Mouse (Mus musculus) forebrain, embryonic 13.5 days (tissue): Measurements from ENCODE around the gene Sox8. TPM values are rescaled to one million over a fixed set of nuclear protein-coding genes. Genes with fewer than 3 reads are reported as not detected.

ENCODE experiments used
- ATAC-seq: fragments of 200-750 bp; cut with Nextera tagmentation; 2 replicates; pipeline ENCODE4 v1.8.0; 2017
- H3K27ac ChIP-seq: fragments of 300-500 bp; sonication (generic); 2 replicates; pipeline ENCODE4 v1.5.1; 2015; ENCODE audit warnings: inconsistent platforms, mild to moderate bottlenecking, moderate library complexity
- H3K27me3 ChIP-seq: fragments of 300-500 bp; sonication (generic); 2 replicates; pipeline ENCODE4 v1.6.1; 2015; ENCODE audit warnings: mild to moderate bottlenecking, inconsistent platforms
- H3K36me3 ChIP-seq: fragments of 300-500 bp; sonication (generic); 2 replicates; pipeline ENCODE4 v1.6.1; 2015; ENCODE audit warnings: mild to moderate bottlenecking, inconsistent platforms; ENCODE audit not compliant: poor library complexity, severe bottlenecking
- H3K4me1 ChIP-seq: fragments of 300-500 bp; sonication (generic); 2 replicates; pipeline ENCODE4 v1.6.1; 2015; ENCODE audit warnings: inconsistent platforms
- H3K4me2 ChIP-seq: fragments of 300-500 bp; sonication (generic); 2 replicates; pipeline ENCODE4 v1.6.1; 2015; ENCODE audit warnings: inconsistent platforms, mild to moderate bottlenecking, moderate library complexity
- H3K4me3 ChIP-seq: fragments of 300-500 bp; sonication (generic); 2 replicates; pipeline ENCODE4 v1.5.1; 2015; ENCODE audit warnings: mild to moderate bottlenecking, inconsistent platforms
- H3K9ac ChIP-seq: fragments of 300-500 bp; sonication (generic); 2 replicates; pipeline ENCODE4 v1.6.1; 2015; ENCODE audit warnings: mild to moderate bottlenecking, inconsistent platforms
- H3K9me3 ChIP-seq: fragments of 300-500 bp; sonication (generic); replicated peaks from 2 replicates; pipeline ENCODE4 v1.6.1; 2016; ENCODE audit warnings: inconsistent platforms
- WGBS: fragments of 180-500 bp; shearing (Covaris S2); methylation state at CpG from one replicate; pipeline ENCODE4 v1.1.7; 2015; 5-methylcytosine and 5-hydroxymethylcytosine counted together
- polyA plus RNA-seq: library from polyadenylated mRNA; unstranded; fragments of >200 nt; fragmentation: Nextera tagmentation; extraction: Ambion mirVana; gene quantifications from 2 replicates; pipeline ENCODE4 v1.2.1, GENCODE M21; 2015

Sox8 gene
- polyA plus RNA-seq, 1 experiment from 2014 or later = 17.5 TPM

DNA sequence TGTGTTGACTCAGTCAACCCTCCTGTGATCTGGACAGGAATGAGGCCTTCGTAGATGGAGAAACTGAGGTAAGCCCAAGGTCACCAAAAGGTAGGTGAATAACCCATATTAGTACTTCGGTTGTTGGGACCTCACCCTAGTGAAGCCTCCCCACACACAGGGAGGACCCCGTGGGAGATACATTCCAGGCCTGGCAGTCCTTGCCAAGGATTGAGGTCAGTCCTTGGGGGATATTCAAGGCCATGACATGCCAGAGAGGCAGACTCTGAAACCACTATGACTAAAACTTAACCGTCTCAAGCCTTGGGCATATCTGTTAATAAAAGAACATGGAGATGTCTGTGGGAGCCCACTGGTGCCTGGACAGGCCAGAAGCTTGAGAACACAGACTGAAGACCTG is 28.7 kb downstream of the Sox8 start:
- H3K27ac ChIP-seq = no peak overlapping the region
- H3K27me3 ChIP-seq = no peaks in the 10 kb centered on the region
- no peak for ATAC-seq
- H3K4me1 ChIP-seq = peaks cover 17% of the 10 kb centered on the region
- H3K4me2 ChIP-seq = no peak overlapping the region
- H3K9me3 ChIP-seq = no peaks in the 10 kb centered on the region
- no peaks in the 10 kb centered on the region for H3K36me3 ChIP-seq
- H3K9ac ChIP-seq = no peak overlapping the region
- 95% methylated on average over 4 of the region's 4 CpGs for WGBS
- no peak overlapping the region for H3K4me3 ChIP-seq

- no peak for ATAC-seq
- 85% methylated on average over 5 of the region's 5 CpGs for WGBS
- Histone ChIP-seq H3K4me3 (no peak overlapping the region), H3K4me2 (no peak overlapping the region), H3K4me1 (peaks cover 17% of the 10 kb centered on the region), H3K27me3 (no peaks in the 10 kb centered on the region), H3K9ac (no peak overlapping the region), H3K36me3 (no peaks in the 10 kb centered on the region), H3K27ac (no peak overlapping the region), H3K9me3 (no peaks in the 10 kb centered on the region)
Observed at GRCm38 (mm10) chr17:25540731-25541130, 29.8 kb downstream of the Sox8 start.

DNA sequence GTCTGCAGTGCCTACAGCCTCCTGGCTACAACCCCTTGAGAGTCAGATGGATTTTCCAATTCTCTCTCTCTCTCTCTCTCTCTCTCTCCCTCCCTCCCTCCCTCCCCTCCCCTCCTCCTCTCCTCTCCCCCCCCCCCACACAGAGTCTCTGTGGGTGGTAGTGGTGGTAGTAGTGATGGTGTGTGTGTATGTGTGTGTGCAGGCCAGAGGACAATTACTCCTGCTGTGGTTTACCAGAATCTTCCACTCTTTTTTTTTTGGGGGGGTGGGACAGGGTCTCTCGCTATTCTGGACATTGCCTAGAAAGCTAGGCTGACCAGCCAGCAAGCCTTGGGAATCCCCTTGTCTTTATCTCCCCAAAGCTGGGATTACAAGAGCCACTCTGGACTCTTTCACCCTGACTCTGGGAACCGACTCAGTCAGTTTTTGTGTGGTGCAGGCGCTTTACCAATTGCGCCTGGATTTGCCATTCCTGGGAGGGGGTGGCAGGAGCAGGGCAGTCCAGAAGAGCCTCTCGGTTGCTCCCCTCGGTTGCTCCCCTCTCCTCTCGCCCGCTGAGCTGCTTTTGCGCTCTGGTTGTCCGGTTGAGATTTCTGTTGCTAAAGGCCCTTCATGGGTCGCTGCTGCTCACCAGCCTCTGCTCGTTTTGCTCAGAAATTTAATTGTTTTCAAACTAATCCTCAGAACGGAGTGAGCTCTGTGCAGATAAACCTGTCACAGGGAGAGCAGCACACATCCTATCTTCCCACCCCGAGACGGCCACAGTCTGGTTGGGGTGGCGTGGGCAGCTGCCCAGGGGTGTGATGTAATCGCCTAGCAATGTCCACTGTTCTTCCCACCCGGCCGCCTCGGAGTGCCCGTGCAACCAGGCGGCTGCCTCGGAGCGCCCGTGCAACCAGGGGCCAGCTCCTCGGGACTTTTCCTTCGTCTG is 31.3 kb downstream of the Sox8 start:
- peak; percentile 74; the same call in 1 of the 2 replicates for ATAC-seq
- Histone ChIP-seq H3K4me3 (no peak overlapping the region), H3K27me3 (no peaks in the 10 kb centered on the region), H3K36me3 (no peaks in the 10 kb centered on the region), H3K4me2 (peak overlapping the region; percentile 47), H3K27ac (peak overlapping the region; percentile 81), H3K9me3 (no peaks in the 10 kb centered on the region), H3K9ac (peak overlapping the region; percentile 48), H3K4me1 (peaks cover 17% of the 10 kb centered on the region)
- WGBS = 4% methylated on average over 27 of the region's 27 CpGs

GRCm38 (mm10) chr17:25530357-25531022 is 40.0 kb downstream of the Sox8 start:
- Histone ChIP-seq H3K27me3 (no peaks in the 10 kb centered on the region), H3K27ac (no peak overlapping the region; the same call in 1 of the 2 replicates), H3K4me3 (no peak overlapping the region), H3K9ac (no peak overlapping the region), H3K4me1 (no peaks in the 10 kb centered on the region), H3K4me2 (no peak overlapping the region), H3K9me3 (no peaks in the 10 kb centered on the region), H3K36me3 (no peaks in the 10 kb centered on the region)
- 68% methylated on average over 8 of the region's 8 CpGs for WGBS
- ATAC-seq = no peak

DNA sequence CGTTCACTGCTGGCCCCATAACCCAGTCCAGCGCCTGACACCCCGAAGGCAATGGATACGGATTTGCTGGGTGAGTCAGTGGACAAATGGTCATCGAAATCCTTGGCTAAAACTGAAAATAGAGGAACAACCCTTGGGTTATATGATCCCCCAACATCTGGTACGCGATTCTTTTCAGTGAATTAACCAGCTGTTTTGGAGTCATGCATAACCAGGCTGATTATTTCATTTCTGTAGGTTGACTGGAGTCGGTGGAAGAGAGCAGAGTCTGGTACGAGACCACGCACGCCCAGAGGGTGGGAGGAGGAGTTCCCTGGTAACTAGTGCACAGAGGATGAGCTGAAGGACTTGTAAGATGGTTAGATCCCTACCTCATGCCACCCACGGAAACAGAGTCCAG is 48.4 kb downstream of the Sox8 start:
- 89% methylated on average over 12 of the region's 12 CpGs for WGBS
- peaks cover 19% of the 10 kb centered on the region for H3K4me1 ChIP-seq
- no peak overlapping the region for H3K9ac ChIP-seq
- H3K36me3 ChIP-seq = no peaks in the 10 kb centered on the region
- H3K27ac ChIP-seq = no peak overlapping the region
- H3K27me3 ChIP-seq = no peaks in the 10 kb centered on the region
- H3K4me3 ChIP-seq = no peak overlapping the region
- ATAC-seq = no peak
- H3K9me3 ChIP-seq = no peaks in the 10 kb centered on the region
- no peak overlapping the region for H3K4me2 ChIP-seq

GRCm38 (mm10) chr17:25520492-25520891 is 50.0 kb downstream of the Sox8 start:
- Histone ChIP-seq H3K4me3 (no peak overlapping the region), H3K4me2 (no peak overlapping the region), H3K4me1 (peaks cover 19% of the 10 kb centered on the region), H3K9me3 (no peaks in the 10 kb centered on the region), H3K27ac (no peak overlapping the region), H3K9ac (no peak overlapping the region), H3K36me3 (no peaks in the 10 kb centered on the region), H3K27me3 (no peaks in the 10 kb centered on the region)
- peak; percentile 44; the same call in 1 of the 2 replicates for ATAC-seq
- WGBS = 45% methylated on average over 9 of the region's 9 CpGs

GRCm38 (mm10) chr17:25519511-25519910 is 51.0 kb downstream of the Sox8 start:
- H3K4me2 ChIP-seq = no peak overlapping the region

GRCm38 (mm10) chr17:25518144-25518543 is 52.3 kb downstream of the Sox8 start:
- Histone ChIP-seq H3K36me3 (no peaks in the 10 kb centered on the region), H3K4me3 (no peak overlapping the region), H3K4me1 (peaks cover 19% of the 10 kb centered on the region), H3K9me3 (no peaks in the 10 kb centered on the region), H3K27ac (peak overlapping the region; percentile 38; the same call in 1 of the 2 replicates), H3K9ac (no peak overlapping the region), H3K27me3 (no peaks in the 10 kb centered on the region), H3K4me2 (no peak overlapping the region)
- WGBS = 74% methylated on average over 17 of the region's 17 CpGs
- peak; percentile 86 for ATAC-seq

More at GRCm38 (mm10) chr17:25519511-25519910, 51.0 kb downstream of the Sox8 start:
- H3K9ac ChIP-seq = no peak overlapping the region
- no peaks in the 10 kb centered on the region for H3K9me3 ChIP-seq
- peak overlapping the region; percentile 31; the same call in 1 of the 2 replicates for H3K27ac ChIP-seq
- ATAC-seq = no peak
- H3K4me3 ChIP-seq = no peak overlapping the region
- 54% methylated on average over 5 of the region's 5 CpGs for WGBS
- H3K4me1 ChIP-seq = peaks cover 19% of the 10 kb centered on the region
- no peaks in the 10 kb centered on the region for H3K27me3 ChIP-seq
- no peaks in the 10 kb centered on the region for H3K36me3 ChIP-seq

- Histone ChIP-seq H3K4me3 (no peak overlapping the region), H3K27ac (no peak overlapping the region), H3K9ac (no peak overlapping the region), H3K9me3 (no peaks in the 10 kb centered on the region), H3K4me2 (no peak overlapping the region), H3K4me1 (peaks cover 19% of the 10 kb centered on the region), H3K27me3 (0 out of 2 replicates have a peak, but pooled peaks cover 2% of the 10 kb centered on the region), H3K36me3 (no peaks in the 10 kb centered on the region)
- 40% methylated on average over 5 of the region's 5 CpGs for WGBS
- no peak for ATAC-seq
Observed at GRCm38 (mm10) chr17:25516315-25516714, 54.2 kb downstream of the Sox8 start.

Other genes starting within 250 kb of the Sox8 start
- gene Tpsab1, start 225.1 kb downstream of the Sox8 start, polyA plus RNA-seq = not detected in 2 replicates
- not detected in 2 replicates for gene Tpsb2, start 204.4 kb downstream of the Sox8 start, polyA plus RNA-seq
- 0.66 and 1.0 TPM in 2 replicates for gene Tpsg1, start 201.4 kb downstream of the Sox8 start, polyA plus RNA-seq
- gene Cacna1h, start 136.9 kb downstream of the Sox8 start, polyA plus RNA-seq = 7.9 and 9.1 TPM in 2 replicates
- 0.57 and 0.82 TPM in 2 replicates for gene Tekt4, start 116.1 kb downstream of the Sox8 start, polyA plus RNA-seq
- 0.10 and 0.11 TPM in 2 replicates for gene Sstr5, start 73.4 kb downstream of the Sox8 start, polyA plus RNA-seq
- 19.7 and 20.9 TPM in 2 replicates for gene Lmf1, start 8.4 kb upstream of the Sox8 start, polyA plus RNA-seq
- gene Gng13, start 146.5 kb upstream of the Sox8 start, polyA plus RNA-seq = 0.61 TPM in 1 of 2 replicates, not detected in the other
- 24.6 and 30.1 TPM in 2 replicates for gene Chtf18, start 156.7 kb upstream of the Sox8 start, polyA plus RNA-seq
- gene Rpusd1, start 157.0 kb upstream of the Sox8 start, polyA plus RNA-seq = 22.3 and 24.7 TPM in 2 replicates
- not detected in 2 replicates for gene Mslnl, start 165.4 kb upstream of the Sox8 start, polyA plus RNA-seq
- gene Msln, start 183.7 kb upstream of the Sox8 start, polyA plus RNA-seq = 0.18 TPM in 1 of 2 replicates, not detected in the other
- 26.4 and 27.3 TPM in 2 replicates for gene Narfl, start 203.1 kb upstream of the Sox8 start, polyA plus RNA-seq
- 108 and 127 TPM in 2 replicates for gene Haghl, start 215.0 kb upstream of the Sox8 start, polyA plus RNA-seq
- 0.21 and 0.23 TPM in 2 replicates for gene Ccdc78, start 215.9 kb upstream of the Sox8 start, polyA plus RNA-seq
- gene Fam173a, start 222.2 kb upstream of the Sox8 start, polyA plus RNA-seq = 75.5 and 84.8 TPM in 2 replicates
- gene AC134908.4, start 225.0 kb upstream of the Sox8 start, polyA plus RNA-seq = 1.8 TPM in 1 of 2 replicates, not detected in the other
- gene Metrn, start 226.4 kb upstream of the Sox8 start, polyA plus RNA-seq = 43.7 and 53.7 TPM in 2 replicates
- gene Fbxl16, start 238.4 kb upstream of the Sox8 start, polyA plus RNA-seq = 22.7 and 25.2 TPM in 2 replicates